Mouse (Mus musculus) erythroblast, embryonic 14.5 days (primary cell): ENCODE results near the gene Dock4. TPM values are rescaled to one million over a fixed set of nuclear protein-coding genes. Genes with fewer than 3 reads are reported as not detected.

Experiments
- H3K27me3 ChIP-seq: 2 replicates; pipeline ENCODE4 v1.6.1; 2012; ENCODE audit warnings: inconsistent platforms; ENCODE audit not compliant: control insufficient read depth
- H3K36me3 ChIP-seq: 2 replicates; pipeline ENCODE4 v1.6.1; 2012; ENCODE audit warnings: mild to moderate bottlenecking, inconsistent platforms; ENCODE audit not compliant: control insufficient read depth
- H3K4me1 ChIP-seq: 2 replicates; pipeline ENCODE4 v1.6.1; 2012; ENCODE audit warnings: inconsistent platforms; ENCODE audit not compliant: control insufficient read depth
- H3K4me3 ChIP-seq: replicated peaks from 2 replicates; pipeline ENCODE3; 2012; ENCODE audit warnings: moderate library complexity, mild to moderate bottlenecking, inconsistent platforms
- H3K9me3 ChIP-seq: 2 replicates; pipeline ENCODE4 v1.6.1; 2012; ENCODE audit warnings: low read length, inconsistent platforms, mixed read lengths; ENCODE audit not compliant: control insufficient read depth
- GATA1 ChIP-seq: IDR thresholded peaks from 2 replicates; pipeline ENCODE4 v1.6.1; 2012; ENCODE audit warnings: low read length, inconsistent platforms, mixed read lengths
- TAL1 ChIP-seq: IDR thresholded peaks from 3 replicates; pipeline ENCODE4 v1.6.1; 2012; ENCODE audit warnings: low read length, inconsistent platforms, mixed read lengths
- polyA plus RNA-seq: library from polyadenylated mRNA; stranded (reverse); fragments of >175 nt; gene quantifications from 2 replicates; pipeline ENCODE4 v1.2.3, GENCODE M21; 2012

Dock4 gene
- polyA plus RNA-seq, 1 experiment = 0.05 TPM

GRCm38 (mm10) chr12:40594161-40594560 lies 148.4 kb downstream of the Dock4 start:
- TF ChIP-seq TAL1 = no peak
- TF ChIP-seq GATA1 = no peak
- no peaks in the 10 kb centered on the region for H3K27me3 ChIP-seq

GRCm38 (mm10) chr12:40595440-40595839 lies 149.7 kb downstream of the Dock4 start:
- no peaks in the 10 kb centered on the region for H3K27me3 ChIP-seq
- H3K4me3 ChIP-seq = no peak overlapping the region
- no peaks in the 10 kb centered on the region for H3K36me3 ChIP-seq
- TF ChIP-seq GATA1 (no peak), TAL1 (no peak)
- no peaks in the 10 kb centered on the region for H3K4me1 ChIP-seq
- H3K9me3 ChIP-seq = no peaks in the 10 kb centered on the region

More at GRCm38 (mm10) chr12:40594161-40594560, 148.4 kb downstream of the Dock4 start:
- H3K36me3 ChIP-seq = no peaks in the 10 kb centered on the region
- H3K4me3 ChIP-seq = no peak overlapping the region
- no peaks in the 10 kb centered on the region for H3K9me3 ChIP-seq
- no peaks in the 10 kb centered on the region for H3K4me1 ChIP-seq

- TF ChIP-seq TAL1 (no peak), GATA1 (no peak)
- Histone ChIP-seq H3K36me3 (no peaks in the 10 kb centered on the region), H3K9me3 (no peaks in the 10 kb centered on the region), H3K27me3 (no peaks in the 10 kb centered on the region), H3K4me1 (no peaks in the 10 kb centered on the region), H3K4me3 (no peak overlapping the region)
These were observed 150.3 kb downstream of the Dock4 start for GRCm38 (mm10) chr12:40596020-40596419.

GRCm38 (mm10) chr12:40596441-40596840 lies 150.7 kb downstream of the Dock4 start:
- no peak overlapping the region for H3K4me3 ChIP-seq
- no peaks in the 10 kb centered on the region for H3K4me1 ChIP-seq
- no peaks in the 10 kb centered on the region for H3K9me3 ChIP-seq
- H3K36me3 ChIP-seq = no peaks in the 10 kb centered on the region
- TF ChIP-seq GATA1 (no peak), TAL1 (no peak)
- no peaks in the 10 kb centered on the region for H3K27me3 ChIP-seq

GRCm38 (mm10) chr12:40599952-40600351 lies 154.2 kb downstream of the Dock4 start:
- no peaks in the 10 kb centered on the region for H3K4me1 ChIP-seq
- no peaks in the 10 kb centered on the region for H3K9me3 ChIP-seq
- TF ChIP-seq GATA1 (no peak), TAL1 (no peak)
- H3K4me3 ChIP-seq = no peak overlapping the region
- H3K36me3 ChIP-seq = no peaks in the 10 kb centered on the region
- no peaks in the 10 kb centered on the region for H3K27me3 ChIP-seq

GRCm38 (mm10) chr12:40605565-40605964 lies 159.8 kb downstream of the Dock4 start:
- no peak overlapping the region for H3K4me3 ChIP-seq
- H3K9me3 ChIP-seq = no peaks in the 10 kb centered on the region
- no peaks in the 10 kb centered on the region for H3K36me3 ChIP-seq
- H3K4me1 ChIP-seq = no peaks in the 10 kb centered on the region
- TF ChIP-seq TAL1 = no peak
- H3K27me3 ChIP-seq = no peaks in the 10 kb centered on the region

- Histone ChIP-seq H3K27me3 (no peaks in the 10 kb centered on the region), H3K4me3 (no peak overlapping the region), H3K9me3 (no peaks in the 10 kb centered on the region), H3K36me3 (no peaks in the 10 kb centered on the region), H3K4me1 (no peaks in the 10 kb centered on the region)
- TF ChIP-seq GATA1 = no peak
- no peak for TF ChIP-seq TAL1
These were observed 177.2 kb downstream of the Dock4 start for GRCm38 (mm10) chr12:40622926-40623325.

GRCm38 (mm10) chr12:40626521-40626920 lies 180.8 kb downstream of the Dock4 start:
- no peaks in the 10 kb centered on the region for H3K4me1 ChIP-seq
- no peaks in the 10 kb centered on the region for H3K9me3 ChIP-seq
- H3K4me3 ChIP-seq = no peak overlapping the region
- no peaks in the 10 kb centered on the region for H3K36me3 ChIP-seq
- TF ChIP-seq TAL1 (no peak), GATA1 (no peak)
- no peaks in the 10 kb centered on the region for H3K27me3 ChIP-seq

- Histone ChIP-seq H3K36me3 (no peaks in the 10 kb centered on the region), H3K4me1 (no peaks in the 10 kb centered on the region), H3K9me3 (no peaks in the 10 kb centered on the region), H3K27me3 (no peaks in the 10 kb centered on the region), H3K4me3 (no peak overlapping the region)
- TF ChIP-seq TAL1 (no peak), GATA1 (no peak)
These were observed 187.5 kb downstream of the Dock4 start for GRCm38 (mm10) chr12:40633242-40633641.

- TF ChIP-seq TAL1 = no peak
- Histone ChIP-seq H3K4me1 (no peaks in the 10 kb centered on the region), H3K4me3 (no peak overlapping the region), H3K36me3 (no peaks in the 10 kb centered on the region), H3K9me3 (no peaks in the 10 kb centered on the region), H3K27me3 (no peaks in the 10 kb centered on the region)
These were observed 188.4 kb downstream of the Dock4 start for GRCm38 (mm10) chr12:40634169-40634568.
